Mouse (Mus musculus) intestine, postnatal 0 days (tissue): ENCODE measurements around the gene Defb45. TPM values are rescaled to one million over a fixed set of nuclear protein-coding genes. Genes with fewer than 3 reads are reported as not detected.

Source experiments
- ATAC-seq: fragments of 200-750 bp; cut with Nextera tagmentation; 2 replicates; pipeline ENCODE4 v1.8.0; 2017; ENCODE audit warnings: mild to moderate bottlenecking, moderate TSS enrichment, moderate library complexity
- H3K27ac ChIP-seq: fragments of 300-500 bp; sonication (generic); 2 replicates; pipeline ENCODE4 v1.5.1; 2014; ENCODE audit warnings: mild to moderate bottlenecking, low read depth, low read length, moderate library complexity
- H3K27me3 ChIP-seq: fragments of 300-500 bp; sonication (generic); replicated peaks from 2 replicates; pipeline ENCODE4 v1.6.1; 2014; ENCODE audit warnings: low read length, mixed read lengths; ENCODE audit not compliant: control insufficient read depth, insufficient read depth
- H3K36me3 ChIP-seq: fragments of 300-500 bp; sonication (generic); 2 replicates; pipeline ENCODE4 v1.6.1; 2014; ENCODE audit warnings: mild to moderate bottlenecking, moderate library complexity; ENCODE audit not compliant: control insufficient read depth, insufficient read depth
- H3K4me1 ChIP-seq: fragments of 300-500 bp; sonication (generic); replicated peaks from 2 replicates; pipeline ENCODE4 v1.6.1; 2014; ENCODE audit warnings: antibody characterized with exemption, low read length, mixed read lengths; ENCODE audit not compliant: control insufficient read depth, insufficient read depth
- H3K4me2 ChIP-seq: fragments of 300-500 bp; sonication (generic); replicated peaks from 2 replicates; pipeline ENCODE4 v1.6.1; 2014; ENCODE audit warnings: low read depth, mild to moderate bottlenecking, moderate library complexity
- H3K4me3 ChIP-seq: fragments of 300-500 bp; sonication (generic); 2 replicates; pipeline ENCODE4 v1.5.1; 2014; ENCODE audit warnings: low read depth, low read length
- H3K9ac ChIP-seq: fragments of 300-500 bp; sonication (generic); 2 replicates; pipeline ENCODE4 v1.6.1; 2014; ENCODE audit warnings: mild to moderate bottlenecking, low read depth, low read length
- H3K9me3 ChIP-seq: fragments of 300-500 bp; sonication (generic); 2 replicates; pipeline ENCODE4 v1.6.1; 2016; ENCODE audit warnings: mixed run types; ENCODE audit not compliant: control insufficient read depth
- CTCF ChIP-seq: sonication (generic); IDR thresholded peaks from 2 replicates; pipeline ENCODE4 v1.5.1; 2016; ENCODE audit warnings: low read depth, mild to moderate bottlenecking, control low read depth, antibody characterized with exemption, moderate library complexity
- WGBS: fragments of 180-500 bp; shearing (Covaris S2); extraction: QIAGEN DNeasy Blood & Tissue Kit; methylation state at CpG from one replicate; pipeline ENCODE4 v1.1.7; 2014; 5-methylcytosine and 5-hydroxymethylcytosine counted together
- polyA plus RNA-seq: library from polyadenylated mRNA; unstranded; fragments of >200 nt; fragmentation: Nextera tagmentation; extraction: Ambion mirVana; gene quantifications from 2 replicates; pipeline ENCODE4 v1.2.1, GENCODE M21; 2015

Gene Defb45
- polyA plus RNA-seq, 1 experiment from 2014 or later, result not detected

GRCm38 (mm10) chr2:152580107-152580506, 19.1 kb downstream of the Defb45 start, which contains the start of gene Defb19:
Defb19 (minus strand) TSS chr2:152580312.
- no peaks in the 10 kb centered on the region for H3K27me3 ChIP-seq
- H3K4me2 ChIP-seq, result no peak within 1 kb of the TSS
- no peaks in the 10 kb centered on the region for H3K36me3 ChIP-seq
- H3K4me3 ChIP-seq, result no peak within 1 kb of the TSS
- WGBS, result 56% methylated on average over 7 of the region's 7 CpGs
- H3K27ac ChIP-seq, result no peak within 1 kb of the TSS
- TF ChIP-seq CTCF, result no peak
- ATAC-seq, result no peak
- H3K9me3 ChIP-seq, result no peaks in the 10 kb centered on the region
- H3K9ac ChIP-seq, result no peak within 1 kb of the TSS
- no peaks in the 10 kb centered on the region for H3K4me1 ChIP-seq

DNA sequence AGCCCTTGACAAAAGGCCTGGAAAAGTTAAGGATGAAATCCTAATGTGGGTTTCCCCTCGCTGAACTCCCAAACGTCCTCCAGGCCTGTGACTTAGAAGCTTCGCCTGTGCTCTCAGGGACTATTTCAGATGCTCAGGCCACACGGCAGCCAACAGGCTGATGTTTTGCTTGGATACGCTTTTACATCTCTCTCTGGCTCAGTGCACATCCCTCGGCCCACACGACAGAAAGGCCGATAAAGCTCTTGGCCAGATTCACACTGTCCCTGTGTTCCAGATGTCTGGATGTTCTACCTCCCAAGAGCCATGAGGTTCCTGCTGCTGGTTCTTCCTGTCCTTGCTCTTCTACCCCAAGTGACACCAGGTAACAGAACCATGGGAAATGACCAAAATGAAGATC, 25.7 kb downstream of the Defb45 start:
- H3K4me3 ChIP-seq, result no peak overlapping the region
- H3K36me3 ChIP-seq, result no peaks in the 10 kb centered on the region
- H3K9ac ChIP-seq, result no peak overlapping the region
- 86% methylated on average over 8 of the region's 8 CpGs for WGBS
- H3K9me3 ChIP-seq, result no peaks in the 10 kb centered on the region
- no peak for ATAC-seq
- no peaks in the 10 kb centered on the region for H3K27me3 ChIP-seq
- no peak overlapping the region for H3K27ac ChIP-seq
- H3K4me2 ChIP-seq, result no peak overlapping the region
- H3K4me1 ChIP-seq, result no peaks in the 10 kb centered on the region
- TF ChIP-seq CTCF, result no peak

- no peak within 1 kb of the TSS for H3K4me2 ChIP-seq
- H3K27me3 ChIP-seq, result no peaks in the 10 kb centered on the region
- H3K27ac ChIP-seq, result no peak within 1 kb of the TSS
- ATAC-seq, result no peak
- no peak within 1 kb of the TSS for H3K9ac ChIP-seq
- TF ChIP-seq CTCF, result peak; percentile 56
- 61% methylated on average over 11 of the region's 11 CpGs for WGBS
- H3K9me3 ChIP-seq, result no peaks in the 10 kb centered on the region
- H3K36me3 ChIP-seq, result no peaks in the 10 kb centered on the region
- no peaks in the 10 kb centered on the region for H3K4me1 ChIP-seq
- H3K4me3 ChIP-seq, result no peak within 1 kb of the TSS
These were observed 26.9 kb downstream of the Defb45 start, which contains the start of gene Defb21 for GRCm38 (mm10) chr2:152572114-152572794. Defb21 (plus strand) TSS chr2:152572744.

DNA sequence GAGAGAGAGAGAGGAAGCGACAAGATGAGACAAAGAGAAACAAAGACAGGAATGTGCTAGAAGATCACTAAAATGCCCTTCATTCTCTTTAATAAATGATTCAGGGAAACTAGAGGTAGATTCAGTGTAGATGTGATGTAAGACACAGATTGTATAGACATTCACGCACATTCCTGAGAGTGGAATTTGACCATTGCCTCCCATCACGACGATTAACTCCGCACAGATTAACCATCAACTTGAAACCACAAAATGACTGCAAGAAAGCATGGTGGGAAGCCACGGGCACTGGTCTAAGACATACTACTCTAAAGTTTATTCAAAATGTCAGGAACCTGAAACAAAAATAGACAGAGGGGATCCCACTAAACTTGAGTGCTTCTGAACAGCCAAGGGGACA, 28.9 kb downstream of the Defb45 start:
- H3K27me3 ChIP-seq, result no peaks in the 10 kb centered on the region
- ATAC-seq, result no peak
- no peak overlapping the region for H3K4me3 ChIP-seq
- H3K9me3 ChIP-seq, result no peaks in the 10 kb centered on the region
- WGBS, result 34% methylated on average over 6 of the region's 6 CpGs
- no peak for TF ChIP-seq CTCF
- H3K4me1 ChIP-seq, result no peaks in the 10 kb centered on the region
- no peaks in the 10 kb centered on the region for H3K36me3 ChIP-seq
- H3K9ac ChIP-seq, result no peak overlapping the region
- H3K27ac ChIP-seq, result no peak overlapping the region
- peak overlapping the region; percentile 17; the same call in 1 of the 2 replicates for H3K4me2 ChIP-seq

DNA sequence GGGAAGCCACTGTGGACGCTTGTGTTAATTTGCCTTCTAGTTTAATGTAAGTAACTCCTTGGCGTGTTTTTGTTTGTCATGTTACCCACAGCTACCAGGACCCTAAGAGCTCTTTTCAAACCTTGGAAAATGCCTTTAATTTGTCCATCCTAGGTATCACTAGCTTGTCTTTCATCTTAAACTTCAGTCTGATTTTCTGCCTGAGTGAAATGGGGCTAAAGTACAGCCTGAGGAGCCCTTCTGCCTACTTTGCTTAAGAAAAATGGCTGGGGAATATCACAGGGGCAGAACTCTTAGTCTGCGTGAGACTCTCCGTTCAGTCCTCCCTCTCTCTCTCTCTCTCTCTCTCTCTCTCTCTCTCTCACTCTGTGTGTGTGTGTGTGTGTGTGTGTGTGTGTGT, 29.3 kb downstream of the Defb45 start:
- H3K27ac ChIP-seq, result no peak overlapping the region
- 69% methylated on average over 4 of the region's 4 CpGs for WGBS
- H3K9ac ChIP-seq, result no peak overlapping the region
- no peak overlapping the region for H3K4me2 ChIP-seq
- no peak for TF ChIP-seq CTCF
- no peaks in the 10 kb centered on the region for H3K36me3 ChIP-seq
- no peaks in the 10 kb centered on the region for H3K4me1 ChIP-seq
- no peaks in the 10 kb centered on the region for H3K9me3 ChIP-seq
- no peaks in the 10 kb centered on the region for H3K27me3 ChIP-seq
- ATAC-seq, result no peak
- no peak overlapping the region for H3K4me3 ChIP-seq

GRCm38 (mm10) chr2:152569038-152569437, 30.2 kb downstream of the Defb45 start, which contains the start of gene Gm17416:
Gm17416 (plus strand) TSS chr2:152569338.
- Histone ChIP-seq H3K9me3 (no peaks in the 10 kb centered on the region), H3K27ac (no peak within 1 kb of the TSS), H3K4me2 (no peak within 1 kb of the TSS), H3K36me3 (no peaks in the 10 kb centered on the region), H3K4me3 (no peak within 1 kb of the TSS), H3K27me3 (no peaks in the 10 kb centered on the region), H3K9ac (no peak within 1 kb of the TSS), H3K4me1 (no peaks in the 10 kb centered on the region)
- no peak for TF ChIP-seq CTCF
- WGBS, result 85% methylated on average over 5 of the region's 5 CpGs
- no peak for ATAC-seq
